Mouse (Mus musculus) midbrain, embryonic 11.5 days (tissue): Measurements from ENCODE around the gene Enpep. TPM values are rescaled to one million over a fixed set of nuclear protein-coding genes. Genes with fewer than 3 reads are reported as not detected.

Source experiments
- ATAC-seq: fragments of 200-750 bp; cut with Nextera tagmentation; 2 replicates; pipeline ENCODE4 v1.8.0; 2017; ENCODE audit warnings: moderate TSS enrichment, moderate library complexity; ENCODE audit not compliant: low FRiP score
- DNase-seq: peaks from one replicate; pipeline ENCODE4 v3.0.0; 2015; ENCODE audit warnings: low spot score; ENCODE audit errors: missing footprints
- H3K27ac ChIP-seq: fragments of 300-500 bp; sonication (generic); 2 replicates; pipeline ENCODE4 v1.5.1; 2014; ENCODE audit warnings: low read depth, low read length
- H3K27me3 ChIP-seq: fragments of 300-500 bp; sonication (generic); 2 replicates; pipeline ENCODE4 v1.6.1; 2014; ENCODE audit warnings: mild to moderate bottlenecking, low read length, moderate library complexity, mixed read lengths; ENCODE audit not compliant: control insufficient read depth, insufficient read depth
- H3K36me3 ChIP-seq: fragments of 300-500 bp; sonication (generic); 2 replicates; pipeline ENCODE4 v1.6.1; 2014; ENCODE audit warnings: mild to moderate bottlenecking, low read length, moderate library complexity, mixed read lengths; ENCODE audit not compliant: control insufficient read depth, insufficient read depth
- H3K4me1 ChIP-seq: fragments of 300-500 bp; sonication (generic); 2 replicates; pipeline ENCODE4 v1.6.1; 2014; ENCODE audit warnings: low read length; ENCODE audit not compliant: control insufficient read depth, insufficient read depth
- H3K4me2 ChIP-seq: fragments of 300-500 bp; sonication (generic); 2 replicates; pipeline ENCODE4 v1.6.1; 2014; ENCODE audit warnings: mild to moderate bottlenecking, moderate library complexity
- H3K4me3 ChIP-seq: fragments of 300-500 bp; sonication (generic); 2 replicates; pipeline ENCODE4 v1.5.1; 2014; ENCODE audit warnings: low read depth, low read length
- H3K9ac ChIP-seq: fragments of 300-500 bp; sonication (generic); 2 replicates; pipeline ENCODE4 v1.6.1; 2014; ENCODE audit warnings: low read length
- H3K9me3 ChIP-seq: fragments of 300-500 bp; sonication (generic); 2 replicates; pipeline ENCODE4 v1.6.1; 2016; ENCODE audit warnings: low read length; ENCODE audit not compliant: control insufficient read depth
- WGBS: fragments of 180-500 bp; shearing (Covaris S2); extraction: QIAGEN DNeasy Blood & Tissue Kit; methylation state at CpG from one replicate; pipeline ENCODE4 v1.1.7; 2014; 5-methylcytosine and 5-hydroxymethylcytosine counted together
- polyA plus RNA-seq: library from polyadenylated mRNA; unstranded; fragments of >200 nt; fragmentation: Nextera tagmentation; extraction: Ambion mirVana; gene quantifications from 2 replicates; pipeline ENCODE4 v1.2.1, GENCODE M21; 2014

Enpep gene
- polyA plus RNA-seq, 1 experiment from 2014 or later = 0.15 TPM

DNA sequence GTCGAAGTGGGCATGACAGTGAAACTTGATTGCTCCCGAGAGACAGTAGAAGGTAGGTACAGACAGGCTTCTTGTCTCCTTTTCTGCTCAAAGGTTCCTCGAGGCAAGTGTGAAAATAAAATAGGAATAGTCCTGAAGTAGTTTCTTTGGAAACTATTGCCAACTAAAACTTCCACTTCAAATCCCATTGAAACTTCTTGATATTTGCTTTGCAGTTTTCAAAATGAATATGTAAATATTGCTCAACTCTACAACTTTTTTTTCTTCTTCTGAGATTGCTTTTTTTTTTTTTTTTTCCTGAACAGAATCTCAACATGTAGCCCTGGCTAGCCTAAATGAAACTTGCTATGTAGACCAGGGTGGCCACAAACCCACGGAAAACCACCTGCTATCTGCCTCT is 21.4 kb upstream of the Enpep start:
- Histone ChIP-seq H3K4me3 (no peak overlapping the region), H3K36me3 (no peaks in the 10 kb centered on the region), H3K27me3 (no peaks in the 10 kb centered on the region), H3K9me3 (no peaks in the 10 kb centered on the region), H3K9ac (no peak overlapping the region), H3K27ac (no peak overlapping the region), H3K4me1 (no peaks in the 10 kb centered on the region), H3K4me2 (no peak overlapping the region)
- ATAC-seq (no peak), DNase-seq (no peak)
- WGBS = 87% methylated on average over 4 of the region's 4 CpGs

DNA sequence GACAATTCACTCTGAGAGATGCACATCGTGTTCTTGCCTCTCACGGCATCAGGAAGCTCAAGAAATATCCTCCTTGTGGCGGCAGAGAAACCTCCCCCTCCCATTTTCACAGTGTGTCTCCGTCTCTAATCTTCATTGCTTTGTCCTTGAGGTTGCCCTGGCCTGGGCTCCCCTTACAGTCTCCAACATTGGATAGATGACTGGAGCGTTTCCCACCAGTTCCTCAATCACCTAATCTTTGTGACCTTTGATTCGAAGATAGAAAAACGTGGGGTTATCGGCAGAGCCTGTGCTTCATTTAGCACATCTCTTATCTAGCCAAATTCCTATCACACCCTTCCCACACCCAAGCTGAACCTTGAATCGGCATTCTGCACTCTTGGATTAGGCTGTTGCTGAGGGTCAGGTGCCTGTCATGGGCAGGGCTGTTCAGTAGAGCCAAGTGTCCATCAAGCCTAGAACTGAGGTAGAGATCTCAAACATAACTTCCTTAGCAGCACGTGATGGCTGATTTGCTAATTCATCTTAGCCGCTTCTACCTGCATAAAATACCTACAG is 18.9 kb upstream of the Enpep start:
- no peak for ATAC-seq
- no peak overlapping the region for H3K9ac ChIP-seq
- H3K4me2 ChIP-seq = no peak overlapping the region
- no peaks in the 10 kb centered on the region for H3K9me3 ChIP-seq
- 84% methylated on average over 11 of the region's 11 CpGs for WGBS
- peak; percentile 54 for DNase-seq
- H3K36me3 ChIP-seq = no peaks in the 10 kb centered on the region
- no peaks in the 10 kb centered on the region for H3K27me3 ChIP-seq
- H3K4me3 ChIP-seq = no peak overlapping the region
- H3K4me1 ChIP-seq = no peaks in the 10 kb centered on the region
- H3K27ac ChIP-seq = no peak overlapping the region

DNA sequence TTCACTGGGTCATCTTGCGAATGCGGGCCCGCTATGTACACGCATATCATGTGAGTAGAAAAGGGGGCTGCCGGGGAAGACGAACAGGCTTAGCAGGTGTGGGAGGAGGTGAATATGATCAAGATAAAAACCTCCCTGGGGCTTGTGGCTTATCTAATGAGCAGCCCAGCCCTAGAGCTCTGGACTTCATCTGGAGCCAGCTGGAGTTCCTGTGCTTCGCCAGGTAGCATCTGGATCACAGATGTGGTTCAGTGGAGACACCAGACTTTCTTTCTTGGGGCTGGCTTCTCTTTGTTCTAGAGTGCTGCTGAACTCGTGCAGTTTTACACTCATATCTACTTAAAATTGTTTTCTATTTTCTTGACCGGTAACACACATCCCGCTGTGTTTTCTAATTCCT is 14.8 kb upstream of the Enpep start:
- Histone ChIP-seq H3K27ac (no peak overlapping the region), H3K27me3 (no peaks in the 10 kb centered on the region), H3K9ac (no peak overlapping the region), H3K36me3 (no peaks in the 10 kb centered on the region), H3K9me3 (no peaks in the 10 kb centered on the region), H3K4me3 (no peak overlapping the region), H3K4me2 (no peak overlapping the region), H3K4me1 (no peaks in the 10 kb centered on the region)
- no peak for ATAC-seq
- DNase-seq = peak; percentile 78
- WGBS = 87% methylated on average over 10 of the region's 10 CpGs

DNA sequence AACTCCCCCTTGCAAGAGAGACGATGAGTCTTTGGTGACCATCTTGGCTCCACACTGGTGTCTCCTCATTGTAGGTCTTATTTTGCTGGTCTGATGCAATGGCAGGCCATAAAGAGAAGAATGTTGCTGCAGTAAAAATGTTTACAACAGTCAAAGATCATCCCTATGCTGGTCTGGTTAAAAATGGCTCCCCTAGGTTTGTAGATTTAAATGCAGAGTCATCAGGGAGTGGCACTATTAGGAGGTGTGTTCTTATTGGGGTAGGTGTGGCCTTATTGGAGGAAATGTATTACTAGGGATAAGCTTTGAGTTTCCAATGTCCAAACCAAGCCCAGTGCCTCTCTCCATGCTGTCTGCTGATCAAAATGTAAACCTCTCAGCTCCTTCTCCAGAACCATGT is 10.2 kb upstream of the Enpep start:
- H3K4me1 ChIP-seq = no peaks in the 10 kb centered on the region
- no peak for DNase-seq
- H3K9ac ChIP-seq = no peak overlapping the region
- H3K4me2 ChIP-seq = no peak overlapping the region
- no peaks in the 10 kb centered on the region for H3K9me3 ChIP-seq
- H3K4me3 ChIP-seq = no peak overlapping the region
- ATAC-seq = no peak
- no peak overlapping the region for H3K27ac ChIP-seq
- H3K36me3 ChIP-seq = no peaks in the 10 kb centered on the region
- WGBS = 88% methylated on average over 1 of the region's 1 CpGs
- no peaks in the 10 kb centered on the region for H3K27me3 ChIP-seq

DNA sequence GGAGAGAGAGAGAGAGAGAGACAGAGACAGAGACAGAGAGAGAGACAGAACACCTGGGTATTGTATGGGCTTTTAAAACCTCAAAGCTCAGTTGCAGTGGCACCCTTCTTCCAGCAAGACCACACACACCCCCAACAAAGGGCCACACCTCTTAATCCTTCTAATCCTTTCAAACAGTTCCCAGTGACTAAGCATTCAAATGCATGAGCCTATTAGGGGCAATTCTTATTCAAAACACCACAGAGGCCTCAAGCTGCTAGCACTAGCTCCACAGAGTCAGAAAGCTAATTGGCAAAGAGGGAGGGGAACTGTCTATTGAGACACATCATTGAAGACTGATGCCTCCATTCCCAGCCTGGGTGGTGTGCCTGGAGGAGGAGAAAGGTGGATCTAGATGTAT is 8.5 kb upstream of the Enpep start:
- no peak overlapping the region for H3K27ac ChIP-seq
- no peaks in the 10 kb centered on the region for H3K36me3 ChIP-seq
- DNase-seq (no peak), ATAC-seq (no peak)
- H3K9ac ChIP-seq = no peak overlapping the region
- H3K4me3 ChIP-seq = no peak overlapping the region
- no peaks in the 10 kb centered on the region for H3K27me3 ChIP-seq
- no peaks in the 10 kb centered on the region for H3K4me1 ChIP-seq
- H3K4me2 ChIP-seq = no peak overlapping the region
- no peaks in the 10 kb centered on the region for H3K9me3 ChIP-seq

DNA sequence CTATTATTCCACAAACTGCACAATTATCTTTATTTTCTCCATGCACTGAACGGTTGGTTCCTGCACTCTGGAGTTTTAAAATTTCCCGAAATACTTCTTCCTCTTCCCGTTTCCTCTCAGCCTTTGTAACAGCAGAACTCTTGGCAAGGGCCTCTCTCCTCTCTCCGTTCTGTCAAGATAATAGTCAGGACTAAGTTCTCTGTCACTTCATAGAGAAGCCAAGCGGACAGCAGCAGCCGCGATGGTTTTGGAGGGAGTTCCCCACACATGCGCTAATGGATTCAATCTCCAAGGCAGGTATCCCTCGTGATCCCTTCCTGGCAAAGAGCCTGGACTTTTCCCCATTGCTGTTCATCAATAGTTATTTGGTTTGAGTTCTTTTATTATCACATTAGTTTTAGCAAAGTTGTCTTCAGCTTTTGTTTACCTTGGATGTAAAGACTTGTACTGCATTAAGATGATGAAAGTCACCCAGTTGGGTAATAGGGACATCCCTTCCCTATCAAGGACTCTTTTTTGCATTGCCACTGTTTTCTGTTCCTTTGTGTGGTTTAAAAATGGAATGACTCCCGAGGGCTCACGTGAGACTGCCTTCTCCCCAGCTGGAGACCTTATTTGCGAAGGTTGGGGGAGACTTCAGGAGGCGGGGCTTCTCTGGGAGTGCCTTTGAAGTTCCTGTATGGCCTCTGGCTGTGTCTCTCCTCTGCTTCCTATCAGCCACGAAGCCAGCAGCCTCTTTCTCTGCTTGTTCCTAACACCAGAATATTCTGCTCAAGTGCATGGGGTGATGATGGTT is 6.0 kb upstream of the Enpep start:
- no peak overlapping the region for H3K9ac ChIP-seq
- H3K27me3 ChIP-seq = no peaks in the 10 kb centered on the region
- DNase-seq (no peak), ATAC-seq (no peak)
- H3K4me3 ChIP-seq = no peak overlapping the region
- no peak overlapping the region for H3K4me2 ChIP-seq
- H3K4me1 ChIP-seq = no peaks in the 10 kb centered on the region
- no peak overlapping the region for H3K27ac ChIP-seq
- H3K9me3 ChIP-seq = no peaks in the 10 kb centered on the region
- no peaks in the 10 kb centered on the region for H3K36me3 ChIP-seq
- 51% methylated on average over 14 of the region's 14 CpGs for WGBS

DNA sequence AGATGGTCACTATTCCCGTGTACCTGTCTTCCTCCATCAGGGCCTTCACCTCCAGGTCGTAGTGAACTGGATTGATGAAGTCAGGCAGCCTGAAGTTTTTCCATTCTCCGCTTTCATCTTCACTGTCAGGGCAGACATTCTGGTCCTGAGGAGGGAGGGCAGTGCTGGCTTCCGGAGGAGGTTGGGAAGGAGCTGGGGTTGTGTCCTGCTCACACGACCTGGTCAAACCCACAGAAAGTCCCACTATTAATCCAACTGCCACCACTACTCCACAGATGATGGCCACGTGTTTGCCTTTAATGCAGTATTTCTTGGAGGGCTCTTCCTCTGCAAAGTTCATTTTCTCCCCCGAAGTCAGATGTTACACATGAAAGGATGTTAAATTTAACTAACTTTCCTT is 378 bp downstream of the Enpep start:
- Histone ChIP-seq H3K27me3 (no peaks in the 10 kb centered on the region), H3K36me3 (no peaks in the 10 kb centered on the region), H3K9me3 (no peaks in the 10 kb centered on the region), H3K27ac (no peak overlapping the region), H3K4me2 (no peak overlapping the region), H3K9ac (no peak overlapping the region), H3K4me3 (no peak overlapping the region), H3K4me1 (no peaks in the 10 kb centered on the region)
- WGBS = 79% methylated on average over 7 of the region's 7 CpGs
- DNase-seq (no peak), ATAC-seq (no peak)

DNA sequence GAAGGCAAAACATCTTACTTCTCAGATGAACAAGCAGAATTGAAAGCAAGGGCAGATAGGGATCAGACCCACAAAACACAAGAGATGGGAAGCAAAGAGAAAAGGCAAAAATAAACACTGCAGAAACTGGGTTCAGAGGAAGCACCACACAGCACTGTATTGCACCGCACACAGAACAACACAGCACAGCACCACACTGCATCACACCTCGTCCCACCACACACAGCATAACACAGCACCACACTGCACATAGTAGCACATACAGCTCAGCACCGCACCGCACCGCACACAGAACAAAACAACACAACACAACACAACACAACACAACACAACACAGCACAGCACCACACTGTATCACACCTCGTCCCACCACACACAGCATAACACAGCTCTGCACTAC is 1.1 kb downstream of the Enpep start:
- ATAC-seq (no peak), DNase-seq (no peak)
- Histone ChIP-seq H3K9ac (no peak overlapping the region), H3K27me3 (no peaks in the 10 kb centered on the region), H3K9me3 (no peaks in the 10 kb centered on the region), H3K27ac (no peak overlapping the region), H3K36me3 (no peaks in the 10 kb centered on the region), H3K4me3 (no peak overlapping the region), H3K4me1 (no peaks in the 10 kb centered on the region), H3K4me2 (no peak overlapping the region)
- WGBS = 95% methylated on average over 6 of the region's 6 CpGs

DNA sequence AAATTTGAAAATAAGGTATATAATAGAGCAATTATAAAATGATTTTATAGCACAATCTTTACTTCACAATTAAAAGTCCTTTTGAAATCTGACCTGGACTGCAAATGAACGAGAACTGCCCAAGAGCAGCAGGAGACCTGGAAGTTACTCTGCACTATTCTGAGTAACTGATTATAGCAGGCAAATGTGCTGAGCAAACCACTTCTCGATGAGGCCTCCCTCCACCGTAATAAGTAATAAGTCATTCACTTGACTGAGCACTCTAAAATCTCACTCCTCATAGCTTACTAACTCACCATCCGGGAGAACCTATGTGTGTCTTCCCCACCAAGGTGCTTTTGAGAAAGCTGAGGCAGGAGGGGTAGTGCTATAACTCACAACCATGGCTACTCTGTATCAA is 4.5 kb downstream of the Enpep start:
- 93% methylated on average over 4 of the region's 4 CpGs for WGBS
- Histone ChIP-seq H3K27ac (no peak overlapping the region), H3K4me2 (no peak overlapping the region), H3K9me3 (no peaks in the 10 kb centered on the region), H3K4me1 (no peaks in the 10 kb centered on the region), H3K4me3 (no peak overlapping the region), H3K36me3 (no peaks in the 10 kb centered on the region), H3K27me3 (no peaks in the 10 kb centered on the region), H3K9ac (no peak overlapping the region)
- ATAC-seq = no peak
- no peak for DNase-seq
